Mouse (Mus musculus): ENCODE measurements at regions not wholly inside any gene's neighbourhood (a gene's known extent, or its start where the extent isn't known, plus 50 kb on each side); places are given as distances from the start of the nearest gene placed in this dataset.

DNA sequence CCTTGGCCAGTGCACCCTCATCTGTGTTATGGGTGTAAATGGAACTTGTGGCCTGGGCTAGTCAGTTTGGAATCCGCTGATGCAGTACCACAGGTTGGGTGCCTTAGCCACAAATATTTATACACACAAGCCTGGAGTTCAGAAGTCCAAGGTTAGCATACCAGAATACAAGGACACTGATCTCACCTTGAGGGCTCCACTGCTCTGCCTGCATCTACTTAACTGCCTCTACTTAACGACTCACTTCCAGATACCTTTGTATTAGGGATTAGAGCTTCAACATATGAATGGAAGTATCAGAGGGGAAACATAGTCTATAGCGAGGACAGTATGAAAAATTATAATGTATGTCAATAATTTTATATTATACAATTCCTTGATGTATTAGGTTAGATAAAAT lies 57.5 kb downstream of the Tmem174 start:
- DNase-seq: no peak

GRCm38 (mm10) chr13:98578426-98579066 lies 58.7 kb downstream of the Tmem174 start:
- DNase-seq: no peak

GRCm38 (mm10) chr13:98576061-98576460 lies 61.1 kb downstream of the Tmem174 start:
- no peak for DNase-seq

GRCm38 (mm10) chr13:98574057-98574323 lies 63.2 kb downstream of the Tmem174 start:
- no peak for DNase-seq

DNA sequence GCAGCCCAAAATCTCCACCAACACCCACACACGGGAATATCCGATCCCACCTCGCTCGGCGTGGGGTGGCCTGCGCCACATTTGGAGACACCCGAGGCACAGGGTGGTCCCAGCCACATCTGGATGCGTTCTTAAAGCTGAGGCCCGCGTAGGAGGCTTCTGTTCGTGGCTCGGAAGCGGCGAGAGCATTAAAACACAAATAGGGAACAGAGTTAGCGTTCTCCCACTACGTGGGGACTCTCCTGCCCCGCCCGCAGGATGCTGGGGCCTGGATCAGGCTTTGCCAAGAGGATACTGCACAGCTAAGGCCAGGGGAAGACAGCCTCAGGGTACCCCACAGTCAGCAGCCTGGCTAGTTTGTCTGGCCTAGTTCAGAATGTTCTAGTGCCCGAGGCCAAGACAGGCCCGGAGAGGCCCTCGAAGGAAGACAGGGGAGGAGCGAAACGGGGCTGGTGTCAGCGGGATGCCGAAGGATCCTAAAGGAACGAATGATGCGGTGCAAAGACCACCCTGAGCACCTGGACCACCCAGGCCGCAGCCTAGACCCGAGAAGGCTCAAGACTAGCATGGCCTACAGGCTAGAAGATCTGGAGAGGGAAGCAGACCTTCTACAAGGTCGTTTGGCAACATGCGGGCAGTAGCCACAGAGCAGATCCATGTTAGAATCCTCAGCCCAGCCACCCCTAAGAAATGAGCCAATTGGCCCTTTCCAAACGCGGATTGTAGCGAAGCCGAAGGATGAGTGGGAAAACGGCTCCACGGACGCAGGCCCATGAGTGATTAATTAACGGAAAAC lies 63.8 kb downstream of the Tmem174 start:
- DNase-seq: no peak

DNA sequence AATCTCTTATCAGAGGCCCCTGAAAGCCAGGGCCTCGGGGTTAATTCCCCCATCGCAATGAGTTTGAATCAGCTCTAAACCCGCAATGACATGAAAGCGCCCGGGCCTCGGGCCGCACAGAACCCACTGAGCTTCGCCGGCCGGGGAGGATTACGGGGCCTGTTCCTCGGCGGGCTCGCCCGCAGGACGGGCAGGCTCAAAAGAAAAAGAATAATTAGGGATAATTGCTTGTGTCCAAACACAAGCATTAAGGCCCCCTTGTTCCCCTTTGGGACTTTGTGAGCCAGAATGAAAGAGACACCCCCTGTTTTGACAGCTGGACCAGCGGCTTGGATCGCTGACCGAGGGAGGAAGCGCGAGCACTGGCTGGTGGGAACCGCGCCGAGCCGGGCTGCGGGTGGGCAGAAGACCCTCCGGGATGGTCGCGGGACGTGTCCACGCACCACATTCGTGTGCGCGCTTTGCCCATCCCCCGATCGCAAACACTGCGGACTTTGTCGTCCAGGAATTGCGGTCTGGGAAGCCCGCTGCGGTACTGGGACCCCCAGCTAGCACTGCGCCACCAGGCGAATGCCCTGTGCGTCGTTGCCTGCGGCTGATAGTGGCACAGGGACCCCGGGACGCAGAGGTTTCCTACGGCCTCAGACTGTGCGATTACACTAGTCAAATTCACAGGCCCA lies 64.5 kb downstream of the Tmem174 start:
- no peak for DNase-seq

- no peak for DNase-seq
Observed at GRCm38 (mm10) chr13:98572011-98572570, 65.1 kb downstream of the Tmem174 start.

GRCm38 (mm10) chr13:98571051-98571450 lies 66.2 kb downstream of the Tmem174 start:
- DNase-seq: no peak

DNA sequence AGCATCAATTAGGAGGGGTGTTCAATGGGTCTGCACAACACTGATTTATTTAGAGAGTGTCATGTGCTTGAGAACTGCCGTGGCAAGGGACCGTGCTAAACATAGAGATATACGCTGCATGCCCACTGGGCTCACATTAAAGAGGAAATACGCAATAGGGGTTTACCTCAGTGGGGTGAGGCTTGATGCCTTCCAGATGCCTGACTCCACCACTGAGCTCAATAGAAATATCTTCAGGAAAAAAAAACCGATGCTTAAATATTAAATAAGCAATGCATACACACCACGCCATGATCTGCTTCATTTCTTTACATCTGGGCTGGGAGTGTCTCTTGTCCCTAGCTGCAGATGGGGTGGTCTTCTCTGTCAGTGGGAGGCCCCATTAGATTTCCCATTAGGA lies 63.9 kb upstream of the Gm10320 start:
- no peak for DNase-seq

GRCm38 (mm10) chr13:98551471-98552020 lies 59.7 kb upstream of the Gm10320 start:
- no peak for DNase-seq

- peak in 1 of 2 experiments; percentile 50 for DNase-seq
Observed at GRCm38 (mm10) chr13:98547223-98547622, 55.4 kb upstream of the Gm10320 start.

DNA sequence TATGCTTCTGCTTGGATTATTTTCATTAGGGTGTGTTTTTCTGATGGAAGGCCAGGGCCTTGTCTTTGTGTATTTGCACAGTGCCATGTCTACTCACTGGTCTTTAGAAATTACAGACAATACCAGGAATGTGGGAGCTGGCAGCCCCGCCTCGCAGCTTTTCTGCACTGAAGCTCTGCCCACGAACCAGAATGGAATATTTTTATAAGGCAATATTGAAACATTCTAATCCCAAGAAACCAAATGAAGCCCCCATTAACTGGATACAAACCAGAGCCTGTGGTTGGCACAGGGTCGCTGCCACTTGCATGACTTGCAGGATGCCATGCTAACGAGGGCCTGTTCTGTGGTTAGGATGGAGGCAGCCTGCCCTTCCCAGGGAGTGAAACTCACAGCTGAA lies 54.3 kb upstream of the Gm10320 start:
- DNase-seq: no peak

DNA sequence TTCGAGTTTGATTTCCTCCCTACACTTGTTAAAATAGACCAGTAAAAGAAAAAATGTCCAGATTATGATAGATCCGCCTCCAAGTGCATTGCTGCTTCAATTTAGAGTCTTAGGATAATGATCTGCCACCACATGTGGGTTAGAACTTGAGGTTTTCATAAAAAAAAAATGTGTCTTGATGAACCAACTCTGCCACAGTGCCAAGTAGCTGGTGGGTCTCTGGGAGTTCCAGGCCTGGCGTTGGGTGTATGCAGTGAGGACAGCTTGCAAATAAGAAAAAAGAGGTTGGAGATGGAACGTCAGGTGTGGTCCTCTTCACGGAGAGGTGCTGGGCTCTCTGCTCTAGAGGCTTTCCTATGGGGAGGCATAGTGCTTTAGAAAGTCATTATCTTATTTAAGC lies 53.6 kb upstream of the Gm10320 start:
- no peak for DNase-seq

DNA sequence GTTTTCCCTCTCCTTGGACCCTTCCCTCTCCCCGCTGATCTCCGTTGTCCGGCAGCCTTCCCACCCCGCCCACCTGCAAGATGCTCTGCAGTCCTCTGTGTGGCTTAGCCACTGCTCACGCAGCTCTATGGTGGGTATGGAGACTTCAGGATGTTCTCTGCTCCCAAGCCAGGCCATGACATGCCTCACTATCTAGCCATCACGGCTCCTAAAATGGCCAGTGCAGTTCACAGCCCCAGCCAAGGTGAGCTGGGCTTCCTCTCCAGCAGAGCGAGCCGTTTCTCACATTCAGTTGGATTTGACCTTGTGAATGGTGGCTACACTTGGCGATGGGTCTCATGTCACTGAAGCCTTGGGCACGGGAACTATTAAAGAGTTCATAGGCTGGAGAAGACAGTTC lies 52.2 kb upstream of the Gm10320 start:
- DNase-seq: no peak

All from kidney, postnatal 25 days (tissue).